Mouse (Mus musculus): Measurements from ENCODE around the gene Stat2. TPM values are rescaled to one million over a fixed set of nuclear protein-coding genes. Genes with fewer than 3 reads are reported as not detected.
"Not testable (repeated sequence)": the region's sequence is repeated elsewhere in the genome, so short reads cannot be mapped to it uniquely, and the experiment has no call there.

The Stat2 gene
- polyA plus RNA-seq, 1 experiment from 2014 or later, result 11.8 TPM

GRCm38 (mm10) chr10:128280943-128281342, 10.6 kb downstream of the Stat2 start:
- Histone ChIP-seq H3K4me3 (ENCODE audit: low read length) (no peak overlapping the region), H3K27ac (ENCODE audit: low read depth, low read length) (no peak overlapping the region), H3K4me2 (replicated peaks; ENCODE audit: low read depth, low read length) (no peak overlapping the region), H3K27me3 (ENCODE audit: control insufficient read depth, insufficient read depth, low read length) (no peaks in the 10 kb centered on the region), H3K9me3 (ENCODE audit: control insufficient read depth, low read length) (no peaks in the 10 kb centered on the region), H3K4me1 (ENCODE audit: control insufficient read depth, insufficient read depth, low read length) (no peaks in the 10 kb centered on the region), H3K36me3 (ENCODE audit: control insufficient read depth, insufficient read depth, low read length) (peaks cover 49% of the 10 kb centered on the region), H3K9ac (ENCODE audit: low read depth, low read length) (no peak overlapping the region)
- 90% methylated on average over 6 of the region's 6 CpGs for WGBS
- ATAC-seq (ENCODE audit: low FRiP score, low TSS enrichment), result no peak

- Histone ChIP-seq H3K4me2 (replicated peaks; ENCODE audit: low read depth, low read length) (no peak overlapping the region), H3K9me3 (ENCODE audit: control insufficient read depth, low read length) (no peaks in the 10 kb centered on the region), H3K4me3 (ENCODE audit: low read length) (no peak overlapping the region), H3K27me3 (ENCODE audit: control insufficient read depth, insufficient read depth, low read length) (no peaks in the 10 kb centered on the region), H3K27ac (ENCODE audit: low read depth, low read length) (no peak overlapping the region), H3K9ac (ENCODE audit: low read depth, low read length) (no peak overlapping the region), H3K4me1 (ENCODE audit: control insufficient read depth, insufficient read depth, low read length) (no peaks in the 10 kb centered on the region), H3K36me3 (ENCODE audit: control insufficient read depth, insufficient read depth, low read length) (peaks cover 49% of the 10 kb centered on the region)
- WGBS, result 93% methylated on average over 14 of the region's 14 CpGs
- ATAC-seq (ENCODE audit: low FRiP score, low TSS enrichment), result no peak
Measured at GRCm38 (mm10) chr10:128281682-128282081, 11.3 kb downstream of the Stat2 start.

- H3K27ac ChIP-seq (ENCODE audit: low read depth, low read length), result no peak overlapping the region
- WGBS, result 75% methylated on average over 20 of the region's 20 CpGs
- no peak overlapping the region for H3K9ac ChIP-seq (ENCODE audit: low read depth, low read length)
- no peaks in the 10 kb centered on the region for H3K9me3 ChIP-seq (ENCODE audit: control insufficient read depth, low read length)
- H3K27me3 ChIP-seq (ENCODE audit: control insufficient read depth, insufficient read depth, low read length), result no peaks in the 10 kb centered on the region
- 0 out of 2 replicates have a peak, but pooled peaks have one; percentile 30 for ATAC-seq (ENCODE audit: low FRiP score, low TSS enrichment)
- no peak overlapping the region for H3K4me3 ChIP-seq (ENCODE audit: low read length)
- H3K4me2 ChIP-seq (replicated peaks; ENCODE audit: low read depth, low read length), result no peak overlapping the region
- peaks cover 49% of the 10 kb centered on the region for H3K36me3 ChIP-seq (ENCODE audit: control insufficient read depth, insufficient read depth, low read length)
- H3K4me1 ChIP-seq (ENCODE audit: control insufficient read depth, insufficient read depth, low read length), result no peaks in the 10 kb centered on the region
Measured at GRCm38 (mm10) chr10:128282886-128283450, 12.6 kb downstream of the Stat2 start.

- H3K4me1 ChIP-seq (ENCODE audit: control insufficient read depth, insufficient read depth, low read length), result no peaks in the 10 kb centered on the region
- no peak overlapping the region for H3K4me2 ChIP-seq (replicated peaks; ENCODE audit: low read depth, low read length)
- no peak overlapping the region for H3K4me3 ChIP-seq (ENCODE audit: low read length)
- H3K27me3 ChIP-seq (ENCODE audit: control insufficient read depth, insufficient read depth, low read length), result no peaks in the 10 kb centered on the region
- no peak overlapping the region for H3K27ac ChIP-seq (ENCODE audit: low read depth, low read length)
- H3K9ac ChIP-seq (ENCODE audit: low read depth, low read length), result no peak overlapping the region; the same call in 1 of the 2 replicates
- H3K9me3 ChIP-seq (ENCODE audit: control insufficient read depth, low read length), result no peaks in the 10 kb centered on the region
- 62% methylated on average over 31 of the region's 31 CpGs for WGBS
- H3K36me3 ChIP-seq (ENCODE audit: control insufficient read depth, insufficient read depth, low read length), result peaks cover 44% of the 10 kb centered on the region
- no peak for ATAC-seq (ENCODE audit: low FRiP score, low TSS enrichment)
Measured at GRCm38 (mm10) chr10:128283604-128284579, 13.5 kb downstream of the Stat2 start.

GRCm38 (mm10) chr10:128290594-128290993, 20.2 kb downstream of the Stat2 start:
- H3K9me3 ChIP-seq (ENCODE audit: control insufficient read depth, low read length); H3K4me1 ChIP-seq (ENCODE audit: control insufficient read depth, insufficient read depth, low read length); H3K27ac ChIP-seq (ENCODE audit: low read depth, low read length); H3K27me3 ChIP-seq (ENCODE audit: control insufficient read depth, insufficient read depth, low read length); ATAC-seq (ENCODE audit: low FRiP score, low TSS enrichment); H3K4me2 ChIP-seq (replicated peaks; ENCODE audit: low read depth, low read length); H3K9ac ChIP-seq (ENCODE audit: low read depth, low read length); H3K4me3 ChIP-seq (ENCODE audit: low read length): not testable (repeated sequence)
- peaks cover 13% of the 10 kb centered on the region; the same call in 1 of the 2 replicates for H3K36me3 ChIP-seq (ENCODE audit: control insufficient read depth, insufficient read depth, low read length)
- 67% methylated on average over 1 of the region's 1 CpGs for WGBS

- no peak overlapping the region for H3K9ac ChIP-seq (ENCODE audit: low read depth, low read length)
- 80% methylated on average over 13 of the region's 13 CpGs for WGBS
- ATAC-seq (ENCODE audit: low FRiP score, low TSS enrichment), result no peak
Measured at GRCm38 (mm10) chr10:128296370-128297090, 26.2 kb downstream of the Stat2 start.

GRCm38 (mm10) chr10:128297221-128297620, 26.9 kb downstream of the Stat2 start:
- H3K9me3 ChIP-seq (ENCODE audit: control insufficient read depth, low read length), result no peaks in the 10 kb centered on the region
- ATAC-seq (ENCODE audit: low FRiP score, low TSS enrichment), result no peak
- H3K9ac ChIP-seq (ENCODE audit: low read depth, low read length), result 0 out of 2 replicates have a peak overlapping the region, but pooled peaks have one; percentile 0
- no peaks in the 10 kb centered on the region for H3K27me3 ChIP-seq (ENCODE audit: control insufficient read depth, insufficient read depth, low read length)
- H3K27ac ChIP-seq (ENCODE audit: low read depth, low read length), result no peak overlapping the region
- H3K36me3 ChIP-seq (ENCODE audit: control insufficient read depth, insufficient read depth, low read length), result no peaks in the 10 kb centered on the region
- no peak overlapping the region for H3K4me3 ChIP-seq (ENCODE audit: low read length)
- H3K4me1 ChIP-seq (ENCODE audit: control insufficient read depth, insufficient read depth, low read length), result peaks cover 2% of the 10 kb centered on the region; the same call in 1 of the 2 replicates
- H3K4me2 ChIP-seq (replicated peaks; ENCODE audit: low read depth, low read length), result no peak overlapping the region
- 80% methylated on average over 4 of the region's 4 CpGs for WGBS

More at GRCm38 (mm10) chr10:128296370-128297090, 26.2 kb downstream of the Stat2 start:
- no peaks in the 10 kb centered on the region for H3K36me3 ChIP-seq (ENCODE audit: control insufficient read depth, insufficient read depth, low read length)
- no peaks in the 10 kb centered on the region for H3K27me3 ChIP-seq (ENCODE audit: control insufficient read depth, insufficient read depth, low read length)
- no peaks in the 10 kb centered on the region for H3K4me1 ChIP-seq (ENCODE audit: control insufficient read depth, insufficient read depth, low read length)
- no peak overlapping the region for H3K4me3 ChIP-seq (ENCODE audit: low read length)
- H3K27ac ChIP-seq (ENCODE audit: low read depth, low read length), result no peak overlapping the region
- no peak overlapping the region for H3K4me2 ChIP-seq (replicated peaks; ENCODE audit: low read depth, low read length)
- no peaks in the 10 kb centered on the region for H3K9me3 ChIP-seq (ENCODE audit: control insufficient read depth, low read length)

- Histone ChIP-seq H3K27me3 (ENCODE audit: control insufficient read depth, insufficient read depth, low read length) (no peaks in the 10 kb centered on the region), H3K9me3 (ENCODE audit: control insufficient read depth, low read length) (no peaks in the 10 kb centered on the region), H3K9ac (ENCODE audit: low read depth, low read length) (0 out of 2 replicates have a peak overlapping the region, but pooled peaks have one; percentile 0), H3K4me2 (replicated peaks; ENCODE audit: low read depth, low read length) (no peak overlapping the region), H3K4me3 (ENCODE audit: low read length) (no peak overlapping the region), H3K4me1 (ENCODE audit: control insufficient read depth, insufficient read depth, low read length) (peaks cover 4% of the 10 kb centered on the region; the same call in 1 of the 2 replicates), H3K36me3 (ENCODE audit: control insufficient read depth, insufficient read depth, low read length) (no peaks in the 10 kb centered on the region), H3K27ac (ENCODE audit: low read depth, low read length) (no peak overlapping the region)
- ATAC-seq (ENCODE audit: low FRiP score, low TSS enrichment), result no peak
- 73% methylated on average over 11 of the region's 11 CpGs for WGBS
Measured at GRCm38 (mm10) chr10:128297622-128298021, 27.3 kb downstream of the Stat2 start.
